In genomic region chr10:117466391-117466790, GRCm38 (mm10) we compare ENCODE assay signal across 28 mouse cellular contexts.
DNase-seq lines count a peak whose midpoint lies in the region; ATAC-seq lines count a peak whose summit lies in the region.
"Had no signal": no experiment of that assay in that cellular context is flagged by ENCODE, and none has a peak within 500 bp of the region (broad histone marks: within the 10 kb centered on the region; RNA-seq: fewer than 3 reads in every experiment).

No protein-coding gene starts in this region.

- H3K4me2 ChIP-seq in kidney, embryonic 15.5 days, result no peak overlapping the region
- H3K4me2 ChIP-seq: embryonic facial prominence, embryonic 13.5 days; embryonic facial prominence, embryonic 15.5 days; forebrain, embryonic 12.5 days had no signal

- DNase-seq in kidney, adult 18-20 months, result no peak
- peak; percentile 95 for DNase-seq in adipocyte (ENCODE audit: low spot score)
- DNase-seq in urinary bladder, postnatal 36 days (ENCODE audit: low spot score in 2 of 2), result no peak
- no peak for DNase-seq in layer of hippocampus, postnatal 25 days (ENCODE audit: extremely low spot score in 1 of 2, low spot score in 1 of 2)
- DNase-seq: adrenal gland, adult 2 months; adrenal gland, postnatal 10 days; adrenal gland, postnatal 25 days; B cell, adult 2 months; cerebellum, adult 11 months; cerebellum, adult 18-20 months; cerebellum, adult 8-10 months; cerebellum, adult 9-11 months; cerebellum, postnatal 14 days; cerebellum, postnatal 36 days; embryo, embryonic 11 days had no signal

- ATAC-seq in kidney, embryonic 15.5 days (replicated peaks; ENCODE audit: low FRiP score), result no peak
- ATAC-seq: activated CD4-positive, CD25-positive, alpha-beta regulatory T cell, adult 4 months; CD4-positive, CD25-positive, alpha-beta regulatory T cell, adult 4 months; forebrain, embryonic 14.5 days; forebrain, embryonic 16.5 days; Patski had no signal

- no peak overlapping the region for H3K4me3 ChIP-seq in kidney, embryonic 15.5 days (replicated peaks)
- H3K4me3 ChIP-seq: embryonic facial prominence, embryonic 13.5 days; embryonic facial prominence, embryonic 15.5 days; erythroblast, embryonic 14.5 days; forebrain, embryonic 10.5 days; forebrain, embryonic 12.5 days had no signal

- H3K9me3 ChIP-seq in kidney, embryonic 15.5 days (replicated peaks), result no peaks in the 10 kb centered on the region
- H3K9me3 ChIP-seq: embryonic facial prominence, embryonic 13.5 days; embryonic facial prominence, embryonic 15.5 days; forebrain, embryonic 10.5 days; forebrain, embryonic 12.5 days; G1E had no signal

- H3K36me3 ChIP-seq in kidney, embryonic 15.5 days, result no peaks in the 10 kb centered on the region
- H3K36me3 ChIP-seq: embryonic facial prominence, embryonic 13.5 days; embryonic facial prominence, embryonic 15.5 days; forebrain, embryonic 10.5 days; forebrain, embryonic 12.5 days; G1E had no signal

- H3K27me3 ChIP-seq in kidney, embryonic 15.5 days, result no peaks in the 10 kb centered on the region
- H3K27me3 ChIP-seq: CH12.LX; embryonic facial prominence, embryonic 13.5 days; embryonic facial prominence, embryonic 15.5 days; forebrain, embryonic 12.5 days; Patski had no signal

- 85% methylated on average over 3 of the region's 3 CpGs for WGBS in kidney, embryonic 15.5 days

- peak overlapping the region; percentile 20; the same call in 1 of the 2 replicates for H3K27ac ChIP-seq in kidney, embryonic 15.5 days
- H3K27ac ChIP-seq: embryonic facial prominence, embryonic 13.5 days; embryonic facial prominence, embryonic 15.5 days; forebrain, embryonic 10.5 days; forebrain, embryonic 12.5 days had no signal

- H3K9ac ChIP-seq in kidney, embryonic 15.5 days, result no peak overlapping the region
- H3K9ac ChIP-seq: embryonic facial prominence, embryonic 13.5 days; embryonic facial prominence, embryonic 15.5 days; forebrain, embryonic 12.5 days had no signal

- peaks cover 24% of the 10 kb centered on the region for H3K4me1 ChIP-seq in kidney, embryonic 15.5 days
- H3K4me1 ChIP-seq: embryonic facial prominence, embryonic 13.5 days; embryonic facial prominence, embryonic 15.5 days; forebrain, embryonic 12.5 days had no signal
